Mouse (Mus musculus) layer of hippocampus, adult 9-10 months (tissue): ENCODE measurements around the gene Klk9.

Experiments
- DNase-seq: peaks from one replicate; pipeline ENCODE4 v3.0.0; 2022; ENCODE audit warnings: low spot score

Klk9 gene

DNA sequence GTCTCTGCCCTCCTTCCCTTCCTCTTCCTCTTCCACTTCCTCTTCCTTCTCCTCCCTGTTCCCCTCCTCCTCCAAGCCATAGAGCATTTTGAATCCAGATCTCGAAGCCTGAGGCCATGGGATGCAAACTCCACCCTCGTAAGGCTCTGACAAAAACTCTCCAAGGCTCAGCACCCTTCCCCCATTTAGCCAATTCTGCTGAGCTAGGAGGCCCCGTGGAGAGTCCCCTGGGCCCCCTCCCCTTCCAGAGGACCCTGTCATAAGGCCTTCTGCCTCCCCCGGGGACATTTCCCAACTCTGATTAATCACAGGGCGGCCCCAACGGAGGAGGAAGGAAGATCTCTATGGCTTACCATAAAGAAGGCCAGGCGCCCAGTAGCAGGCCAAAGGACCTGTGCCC lies at the start of gene Klk9:
TSS of gene Klk9 (plus strand) at position 301 of the 400 bp plus-strand sequence.
- no peak for DNase-seq

DNA sequence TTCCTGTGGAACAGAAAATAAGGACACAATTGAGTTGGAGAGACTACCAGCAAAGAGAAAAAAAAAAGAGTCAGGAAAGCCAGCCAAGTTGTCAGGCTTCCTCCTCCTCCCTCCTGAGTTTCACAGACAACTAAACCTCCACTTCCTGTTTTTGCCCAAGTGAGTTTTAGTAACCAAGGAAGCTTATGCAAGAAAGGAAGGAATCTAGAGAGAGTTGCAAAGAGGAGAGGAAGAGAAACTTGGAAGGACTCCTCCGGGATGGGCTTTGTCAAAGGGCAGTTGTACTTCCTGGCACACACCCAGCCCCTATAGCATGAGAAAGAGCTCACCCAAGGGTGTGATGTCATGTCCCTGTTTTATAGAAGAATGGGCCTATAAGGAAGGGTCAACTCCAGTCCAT lies 43.9 kb upstream of the Klk9 start:
- no peak for DNase-seq

DNA sequence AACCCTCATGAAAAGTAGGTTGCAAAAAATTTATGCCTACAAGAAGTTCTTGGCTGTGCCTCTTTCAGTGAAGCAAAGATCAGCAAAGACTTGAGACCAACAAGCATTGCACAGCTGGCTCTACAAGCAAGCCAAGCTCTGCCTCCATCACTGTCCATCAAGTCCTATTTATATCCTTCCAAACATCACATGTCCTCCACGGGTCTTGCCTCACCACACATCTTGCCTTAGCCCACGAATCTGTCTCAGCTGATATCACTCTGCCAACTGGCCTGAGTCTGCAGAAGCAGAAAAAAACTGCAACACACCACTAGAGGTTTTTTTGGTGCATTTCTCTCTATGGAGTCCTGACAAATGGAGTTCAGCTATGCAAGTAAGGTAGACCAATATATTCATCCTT lies 38.9 kb upstream of the Klk9 start:
- DNase-seq, result no peak

DNA sequence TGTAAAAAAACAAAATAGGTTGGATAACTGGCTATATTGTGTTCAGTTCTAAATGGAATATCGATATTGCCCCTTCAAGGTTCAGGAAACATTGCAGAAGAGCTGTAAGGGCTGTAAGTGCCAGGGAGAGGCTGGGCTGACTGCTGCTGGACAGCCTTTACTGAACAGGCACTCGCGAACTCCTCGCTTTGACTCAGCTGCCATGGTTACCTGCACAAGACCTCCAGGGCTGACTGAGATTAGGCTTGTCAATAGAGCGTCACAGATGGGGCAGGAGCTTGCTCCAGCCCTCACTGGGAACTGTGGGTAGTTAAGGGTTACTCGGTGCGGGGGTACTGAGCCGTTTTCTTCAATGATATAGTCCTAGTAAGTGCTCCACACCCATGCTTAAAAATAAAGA lies 25.2 kb upstream of the Klk9 start:
- no peak for DNase-seq

DNA sequence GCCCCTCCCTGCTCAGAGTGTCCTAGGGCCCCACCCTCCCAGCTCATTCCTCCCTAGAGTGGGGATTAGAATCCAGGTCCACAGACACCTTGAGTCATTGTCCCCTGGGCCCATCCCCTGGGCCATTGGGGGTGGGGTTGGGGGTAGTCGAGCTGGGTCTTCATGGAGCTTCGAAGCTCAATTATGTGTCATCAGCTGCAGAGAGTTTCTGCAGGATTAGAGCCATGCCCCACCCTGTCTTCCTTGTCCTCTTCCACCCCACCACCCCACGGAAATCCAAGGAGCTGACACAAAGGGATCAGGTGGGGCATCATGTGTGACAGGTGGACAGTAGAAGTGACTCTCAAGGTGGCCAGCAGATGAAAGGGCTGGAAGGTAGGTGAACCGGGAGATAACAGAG lies 23.1 kb upstream of the Klk9 start, which contains the start of gene Klk12:
TSS of gene Klk12 (plus strand) at position 301 of the 400 bp plus-strand sequence.
- no peak for DNase-seq

DNA sequence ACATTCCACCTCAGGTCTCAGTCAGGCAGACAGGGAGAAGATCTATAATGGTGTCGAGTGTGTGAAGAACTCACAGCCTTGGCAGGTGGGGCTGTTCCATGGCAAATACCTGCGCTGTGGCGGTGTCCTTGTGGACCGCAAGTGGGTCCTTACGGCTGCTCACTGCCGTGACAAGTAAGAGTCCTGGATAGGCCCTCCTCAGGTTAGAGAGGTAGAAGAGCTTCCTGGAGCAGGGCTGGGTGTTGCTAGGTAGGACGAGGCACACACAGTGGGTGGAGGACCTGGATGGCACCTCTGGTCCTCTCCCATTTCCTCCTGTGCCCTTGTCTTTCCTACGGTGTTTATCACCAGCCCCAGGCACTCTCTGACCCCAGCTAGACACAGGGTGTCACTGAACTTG lies 22.1 kb upstream of the Klk9 start:
- no peak for DNase-seq

DNA sequence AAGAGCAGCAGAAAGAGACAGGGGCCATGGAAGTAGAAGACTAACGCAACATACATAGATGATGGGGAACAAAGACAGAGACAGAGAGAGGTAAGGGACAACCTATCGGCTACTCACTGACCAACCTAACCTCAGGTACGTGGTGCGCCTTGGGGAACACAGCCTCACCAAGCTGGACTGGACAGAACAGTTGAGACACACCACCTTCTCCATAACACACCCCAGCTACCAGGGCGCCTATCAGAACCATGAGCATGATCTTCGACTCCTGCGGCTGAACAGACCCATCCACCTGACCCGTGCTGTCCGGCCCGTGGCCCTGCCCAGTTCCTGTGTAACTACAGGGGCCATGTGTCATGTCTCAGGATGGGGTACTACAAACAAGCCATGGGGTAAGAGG lies 21.0 kb upstream of the Klk9 start:
- no peak for DNase-seq

DNA sequence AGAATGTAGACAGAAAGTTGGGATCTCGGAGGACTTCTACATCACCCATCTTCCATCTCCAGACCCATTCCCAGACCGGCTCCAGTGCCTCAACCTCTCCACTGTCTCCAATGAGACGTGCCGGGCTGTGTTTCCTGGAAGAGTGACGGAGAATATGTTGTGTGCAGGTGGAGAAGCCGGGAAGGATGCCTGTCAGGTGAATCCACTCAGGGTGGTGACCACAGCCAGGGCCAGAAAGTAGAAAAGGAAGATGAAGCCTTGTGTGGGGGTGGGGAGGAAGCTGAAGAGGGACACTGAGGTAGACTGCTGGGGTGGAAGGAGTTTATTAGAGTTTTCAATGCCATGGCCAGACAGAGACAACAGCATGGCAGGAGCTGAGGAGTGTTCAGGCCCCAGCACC lies 19.8 kb upstream of the Klk9 start:
- DNase-seq, result no peak

DNA sequence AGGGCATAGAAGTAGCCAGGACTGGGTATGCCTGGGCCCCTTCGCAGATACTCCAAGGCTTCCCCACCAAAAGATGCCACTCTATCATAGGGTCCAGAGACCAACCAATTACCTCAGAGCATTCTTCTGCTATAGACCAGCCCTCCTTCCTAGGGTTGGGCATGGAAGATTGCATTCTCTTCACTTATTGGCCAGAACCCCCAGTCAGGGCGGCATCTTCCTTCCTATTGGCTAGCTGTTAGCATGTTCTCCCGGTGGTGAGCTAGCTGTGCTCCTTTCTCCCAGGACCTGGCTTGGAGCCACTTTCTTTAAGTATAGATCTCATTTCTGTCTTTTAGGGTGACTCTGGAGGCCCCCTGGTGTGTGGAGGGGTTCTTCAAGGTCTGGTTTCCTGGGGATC lies 18.8 kb upstream of the Klk9 start:
- no peak for DNase-seq

DNA sequence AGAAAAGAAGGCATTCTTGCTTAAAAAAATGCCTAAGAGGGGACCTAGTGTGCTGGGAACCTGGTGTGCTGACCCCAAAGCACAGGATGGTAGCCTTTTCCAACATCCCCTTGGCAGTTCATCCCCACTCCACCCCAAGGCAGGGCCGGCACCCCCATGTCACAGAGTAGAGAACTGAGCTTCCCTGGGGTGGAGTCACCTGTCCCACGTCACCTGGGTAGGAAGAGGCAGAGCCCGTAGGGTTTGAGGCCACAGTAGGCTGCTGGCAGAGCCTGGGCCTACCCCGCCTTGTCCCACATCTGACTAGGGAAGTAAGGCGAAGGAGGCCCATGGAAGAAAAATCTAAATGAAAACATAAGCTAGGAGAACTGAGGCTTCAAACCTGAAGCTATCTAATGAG lies 17.3 kb upstream of the Klk9 start, which contains the start of gene Klk11:
TSS of gene Klk11 (plus strand) at position 241 of the 400 bp plus-strand sequence.
- no peak for DNase-seq

DNA sequence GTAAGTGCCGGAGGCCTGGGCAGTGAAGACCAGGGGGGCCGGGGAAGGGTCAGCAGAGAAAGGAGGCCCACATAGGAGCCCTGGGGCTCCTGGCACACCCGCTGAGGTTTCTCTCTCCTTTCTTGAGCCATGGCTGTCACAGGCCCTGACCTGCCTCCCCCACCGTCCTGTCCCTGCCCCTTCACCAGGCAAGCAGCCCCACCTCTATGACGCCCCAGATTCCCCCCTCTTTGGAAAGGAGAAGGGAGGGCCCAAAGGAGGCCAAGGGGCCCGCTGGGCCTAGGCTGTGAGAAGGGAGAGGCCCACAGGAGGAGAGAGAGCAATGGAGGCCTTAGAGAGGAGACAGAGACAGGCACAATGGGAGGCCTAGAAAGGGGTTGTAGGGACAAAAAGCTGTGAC lies 16.9 kb upstream of the Klk9 start:
- no peak for DNase-seq

DNA sequence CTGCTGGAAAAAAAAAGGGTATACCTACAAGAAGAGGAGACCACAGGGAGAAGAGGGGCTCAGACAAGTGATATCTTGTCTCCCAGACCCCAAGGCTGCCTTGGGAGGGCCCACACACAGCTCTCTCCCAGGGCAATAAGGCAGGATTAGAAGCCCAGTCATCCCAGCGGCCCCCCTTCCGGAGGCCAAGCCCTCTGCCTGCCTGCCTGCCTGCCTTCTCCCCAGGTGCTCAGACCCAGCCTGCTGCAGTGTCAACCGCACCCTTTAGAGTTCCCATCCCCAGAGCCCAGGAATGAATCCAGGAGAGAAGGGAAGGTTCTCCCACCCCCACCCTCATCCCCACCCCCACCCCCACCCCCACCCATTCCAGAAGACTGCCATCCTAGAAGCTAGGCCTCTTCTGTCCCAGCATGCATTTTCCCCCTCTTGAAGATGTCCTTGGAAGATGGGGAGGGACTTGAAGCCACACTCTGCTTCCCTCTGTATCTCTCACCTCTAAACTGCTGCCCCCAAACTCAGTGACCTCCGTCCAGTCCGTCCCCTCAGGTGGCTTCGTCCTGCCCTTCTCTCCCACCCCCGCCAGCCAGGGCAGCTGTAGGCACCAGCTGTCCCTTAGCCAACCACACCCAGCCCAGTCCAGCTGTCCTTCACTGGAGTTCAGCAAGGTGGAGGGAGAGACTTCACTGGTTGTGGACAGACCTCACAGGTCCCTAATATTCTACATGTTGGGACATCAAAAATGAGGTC lies 16.2 kb upstream of the Klk9 start:
- DNase-seq, result no peak

DNA sequence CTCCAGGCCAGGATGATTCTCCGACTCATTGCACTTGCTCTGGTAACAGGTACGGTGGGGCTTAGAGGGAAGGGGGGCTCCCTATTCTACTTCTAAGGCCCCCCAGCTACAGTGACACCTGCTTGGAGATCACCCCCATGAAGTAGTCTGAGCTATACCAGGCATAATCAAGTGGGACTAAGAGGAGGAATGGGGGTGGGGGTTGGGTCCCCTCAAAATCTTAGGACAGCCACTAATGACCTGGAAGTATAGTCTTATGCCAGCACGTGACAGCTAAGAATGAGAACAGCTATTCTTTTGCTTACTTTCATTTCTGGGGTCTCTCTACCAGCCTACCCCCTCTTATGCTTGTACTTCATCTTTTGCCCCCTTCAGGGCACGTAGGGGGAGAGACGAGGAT lies 15.2 kb upstream of the Klk9 start:
- DNase-seq, result no peak

DNA sequence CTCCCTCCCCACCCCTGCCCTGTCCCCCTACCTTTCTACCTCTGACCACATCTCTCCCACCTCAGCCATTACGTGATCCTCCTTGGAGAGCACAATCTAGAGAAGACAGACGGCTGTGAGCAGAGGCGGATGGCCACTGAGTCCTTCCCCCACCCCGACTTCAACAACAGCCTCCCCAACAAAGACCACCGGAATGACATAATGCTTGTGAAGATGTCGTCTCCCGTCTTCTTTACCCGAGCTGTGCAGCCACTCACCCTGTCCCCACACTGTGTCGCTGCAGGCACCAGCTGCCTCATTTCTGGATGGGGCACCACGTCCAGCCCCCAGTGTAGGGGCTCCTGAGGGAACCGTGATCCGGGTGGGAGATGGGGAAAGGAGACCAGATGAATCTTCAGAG lies 14.3 kb upstream of the Klk9 start:
- no peak for DNase-seq

DNA sequence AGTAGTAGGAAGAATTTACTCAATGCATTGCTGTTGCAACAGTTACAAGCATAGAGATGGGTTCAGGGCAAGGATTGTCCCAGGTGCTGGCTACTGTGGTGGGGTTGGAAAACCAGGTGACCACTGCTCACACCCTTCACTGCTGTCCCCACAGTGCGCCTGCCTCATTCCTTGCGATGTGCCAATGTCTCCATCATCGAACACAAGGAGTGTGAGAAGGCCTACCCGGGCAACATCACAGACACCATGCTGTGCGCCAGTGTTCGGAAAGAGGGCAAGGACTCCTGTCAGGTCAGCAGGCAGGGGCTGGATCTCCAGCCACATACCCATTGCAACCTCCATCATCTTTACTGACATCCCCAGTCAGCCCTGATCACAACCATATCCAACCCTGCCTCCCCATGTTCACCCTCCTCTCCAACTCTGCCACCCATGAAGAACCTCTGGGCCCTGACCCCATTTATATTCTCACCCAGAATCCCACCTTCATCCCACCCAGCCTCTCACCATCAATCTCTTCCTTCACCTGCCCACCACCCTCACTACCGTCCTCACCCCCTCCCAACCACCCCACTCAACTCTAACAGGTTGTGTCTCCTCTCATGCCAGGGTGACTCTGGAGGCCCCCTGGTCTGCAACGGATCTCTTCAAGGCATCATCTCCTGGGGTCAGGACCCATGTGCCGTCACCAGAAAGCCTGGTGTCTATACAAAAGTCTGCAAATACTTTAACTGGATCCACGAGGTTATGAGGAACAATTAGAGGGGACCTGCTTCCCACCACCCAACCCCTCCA lies 13.3 kb upstream of the Klk9 start:
- no peak for DNase-seq

DNA sequence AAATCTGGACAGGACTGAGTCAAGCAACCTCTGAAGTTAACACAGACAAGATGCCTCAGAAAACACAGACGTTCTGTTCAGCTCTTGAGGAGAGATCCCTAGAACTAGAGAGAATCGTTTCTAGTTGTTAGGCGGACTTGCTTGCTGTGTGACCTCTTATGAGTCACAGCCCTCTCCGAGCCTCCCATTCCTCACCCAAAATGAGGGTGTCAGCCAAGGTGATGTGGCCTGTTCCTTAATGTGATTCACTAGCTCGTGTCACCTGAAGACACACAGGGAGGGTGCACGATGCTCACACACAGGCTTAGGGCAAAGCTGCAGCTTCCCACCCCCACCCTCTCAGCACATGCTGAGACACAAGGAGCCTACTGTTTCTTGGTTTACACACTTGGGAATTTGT lies 11.4 kb upstream of the Klk9 start:
- DNase-seq, result no peak

DNA sequence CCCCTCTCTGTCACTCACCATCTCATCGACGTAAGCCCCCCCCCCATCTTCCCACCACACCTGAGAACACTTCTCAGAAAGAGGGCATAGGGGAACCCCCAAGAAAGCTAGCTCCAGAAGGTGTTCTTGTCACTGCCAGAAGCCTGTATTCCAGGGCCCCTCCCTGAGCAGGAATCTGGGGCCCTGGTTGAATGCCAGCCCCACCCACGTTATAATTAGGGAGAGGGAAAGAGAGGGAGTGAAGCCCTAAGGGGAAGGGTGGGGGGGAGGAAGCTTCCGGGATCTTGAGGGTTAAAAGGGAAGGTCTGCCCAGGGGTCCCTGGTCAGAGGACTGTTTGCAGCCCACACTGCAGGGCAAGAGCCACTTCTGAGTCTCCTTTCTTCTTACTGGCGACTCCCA lies 10.9 kb upstream of the Klk9 start, which contains the start of gene Klk10:
TSS of gene Klk10 (plus strand) at position 290 of the 400 bp plus-strand sequence.
- DNase-seq, result no peak

DNA sequence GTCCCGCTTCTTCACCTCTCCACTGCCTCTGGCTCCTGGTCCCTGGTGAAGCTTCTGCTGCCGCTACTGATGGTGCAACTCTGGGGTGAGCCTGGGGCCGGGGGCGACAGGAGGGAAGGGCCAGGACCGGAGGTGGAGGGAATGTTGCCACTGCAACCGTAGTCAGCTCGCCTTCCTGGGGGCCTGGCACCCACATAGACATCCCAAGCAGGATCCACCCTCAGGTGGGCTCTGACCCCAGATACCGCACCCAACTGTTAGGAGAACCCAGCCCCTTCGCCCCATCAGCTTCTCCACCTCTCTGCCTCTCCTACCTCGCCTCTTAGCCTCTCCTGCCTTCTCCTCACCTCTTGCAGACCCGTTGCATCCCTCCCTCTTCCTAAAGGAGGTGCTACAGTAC lies 10.2 kb upstream of the Klk9 start:
- no peak for DNase-seq

DNA sequence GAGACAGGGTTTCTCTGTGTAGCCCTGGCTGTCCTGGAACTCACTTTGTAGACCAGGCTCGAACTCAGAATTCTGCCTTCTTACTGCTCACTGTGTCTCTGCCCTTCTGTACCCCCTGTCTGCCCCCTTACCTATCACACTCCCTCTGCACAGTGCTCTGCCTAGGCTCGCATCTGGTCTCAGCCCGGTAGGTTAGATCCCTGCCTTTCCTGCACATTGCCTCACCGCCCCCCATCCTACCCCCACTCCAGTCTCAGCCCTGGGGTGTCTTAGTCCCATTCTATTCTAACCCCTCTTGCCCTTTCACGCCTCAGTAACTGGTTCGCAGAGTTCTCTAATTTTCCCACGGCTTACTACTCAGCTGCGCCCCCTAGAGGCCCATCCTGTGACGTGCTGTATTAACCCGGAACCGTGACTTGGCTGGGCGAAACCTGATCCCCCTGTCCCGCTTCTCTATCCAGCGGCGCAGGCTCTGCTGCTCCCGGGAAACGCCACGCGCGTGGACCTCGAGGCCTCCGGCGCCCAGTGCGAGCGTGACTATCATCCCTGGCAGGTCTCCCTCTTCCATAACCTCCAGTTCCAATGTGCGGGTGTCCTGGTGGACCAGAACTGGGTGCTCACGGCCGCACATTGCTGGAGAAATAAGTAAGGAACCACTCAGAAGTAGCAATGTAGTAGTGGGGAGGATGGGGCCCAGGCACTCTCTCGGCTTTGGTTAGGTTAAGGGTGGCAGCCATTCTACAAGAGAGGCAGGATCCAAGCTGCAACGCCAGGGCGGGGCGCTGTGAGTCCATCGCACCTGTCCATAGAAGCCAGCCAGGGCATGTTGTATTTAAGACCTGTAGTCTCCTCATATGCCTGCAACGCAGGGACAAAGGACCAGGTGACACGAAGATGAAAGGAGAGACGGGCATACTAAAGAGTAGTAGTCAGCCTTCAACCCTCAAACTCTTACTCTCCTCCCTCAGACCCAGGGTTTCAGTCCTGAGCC lies 9.1 kb upstream of the Klk9 start:
- DNase-seq, result peak; percentile 66

DNA sequence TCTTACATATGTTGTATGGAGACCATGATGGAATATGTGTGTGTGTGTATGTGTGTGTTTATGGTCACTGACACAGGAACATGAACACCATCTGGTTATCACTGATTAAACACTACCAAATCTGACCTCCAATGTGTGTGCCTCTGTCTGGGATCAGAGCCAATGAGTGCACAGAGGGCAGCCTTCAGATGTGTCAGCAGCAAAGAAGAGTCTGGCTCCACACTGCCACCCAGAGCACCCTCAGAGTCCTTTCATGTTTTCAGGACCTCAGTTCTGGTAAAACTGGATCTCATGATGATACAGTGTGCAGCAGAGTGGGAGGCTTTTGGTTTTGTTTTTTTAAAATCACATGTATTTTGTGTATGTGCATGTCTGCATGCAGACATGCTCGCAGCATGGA lies 6.4 kb upstream of the Klk9 start:
- no peak for DNase-seq

DNA sequence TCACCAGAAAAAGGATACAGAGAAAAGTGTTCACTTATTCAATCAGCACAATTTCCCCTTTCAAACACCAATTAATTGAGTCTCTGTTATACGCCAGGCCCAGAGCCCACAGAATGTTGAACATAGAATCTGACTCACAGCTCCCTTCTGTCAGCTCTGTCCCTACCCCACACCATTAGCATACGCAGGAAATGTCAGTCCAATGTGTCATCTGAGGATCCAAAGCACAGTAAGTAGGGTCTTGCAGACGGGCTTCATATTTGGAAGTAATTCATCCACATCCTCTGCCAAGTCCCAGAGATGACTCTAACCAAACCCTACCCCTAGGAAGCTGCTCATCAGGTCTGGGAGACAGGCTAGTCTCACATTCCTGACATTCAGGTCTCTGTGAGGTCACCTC lies 3.6 kb upstream of the Klk9 start:
- no peak for DNase-seq

DNA sequence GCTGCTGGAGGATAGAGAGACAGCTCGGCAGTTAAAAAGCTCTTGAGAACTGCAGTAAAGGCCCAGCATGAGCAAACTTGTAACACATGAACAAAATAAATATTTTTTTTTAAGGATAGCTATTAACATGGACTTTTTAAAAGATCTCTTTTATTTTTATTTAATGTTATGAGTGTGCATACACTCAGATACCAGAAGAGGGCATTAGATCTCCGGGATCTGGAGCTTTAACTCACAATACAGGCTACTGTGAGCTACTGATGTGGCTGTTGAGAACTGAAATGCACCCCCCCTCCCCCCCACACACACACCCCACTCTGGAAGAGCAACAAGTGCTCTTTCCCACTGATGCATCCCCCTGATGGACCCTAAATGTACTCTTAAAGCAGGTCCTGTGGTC lies 2.4 kb upstream of the Klk9 start:
- no peak for DNase-seq
